29 mouse cellular contexts compared by ENCODE assay signal in the genomic region with DNA sequence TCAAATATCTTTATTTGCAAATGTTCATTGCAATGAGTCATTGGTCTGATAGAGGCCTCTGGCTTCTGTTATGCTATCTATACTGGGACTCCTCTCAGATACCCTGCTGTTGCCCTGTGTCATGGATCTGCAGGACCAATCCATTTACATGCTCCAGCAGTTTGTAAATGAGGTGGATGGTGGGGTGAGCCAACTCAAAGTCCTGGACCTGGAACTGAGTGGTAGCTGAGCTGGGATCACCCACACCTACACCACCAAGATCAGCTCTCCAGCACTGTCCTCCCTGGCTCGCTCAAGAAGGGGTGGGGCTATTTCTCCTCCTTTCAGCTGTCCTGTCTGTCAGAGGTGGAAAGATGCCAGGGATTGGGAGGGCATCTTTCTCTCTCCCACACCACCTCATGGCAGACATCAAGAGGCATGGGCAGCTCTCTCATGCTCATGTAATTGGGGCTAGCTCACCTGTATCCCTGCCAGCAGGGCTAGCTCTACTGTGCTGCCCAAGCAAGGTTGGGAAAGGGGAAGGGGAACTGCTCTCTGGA. TPM values are rescaled to one million over a fixed set of nuclear protein-coding genes. Genes with fewer than 3 reads are reported as not detected.
"Had no signal": no experiment of that assay in that cellular context is flagged by ENCODE, and none has a peak within 500 bp of the region (broad histone marks: within the 10 kb centered on the region; RNA-seq: fewer than 3 reads in every experiment).

No protein-coding gene starts in this region.

- DNase-seq: kidney, adult 11 months; kidney, adult 8-10 months; kidney, postnatal 10 days; kidney, postnatal 36 days; liver, postnatal 0 days; lung, embryonic 14.5 days; right cerebral cortex, adult 18-20 months; right cerebral cortex, postnatal 14 days; right cerebral cortex, postnatal 4 days; thymus, postnatal 25 days had no signal

- H3K4me1 ChIP-seq: kidney, embryonic 15.5 days; limb, embryonic 12.5 days; limb, embryonic 15.5 days; midbrain, embryonic 12.5 days; neural tube, embryonic 12.5 days; neural tube, embryonic 15.5 days had no signal

- H3K4me2 ChIP-seq: kidney, embryonic 15.5 days; limb, embryonic 12.5 days; limb, embryonic 15.5 days; liver, embryonic 11.5 days; lung, embryonic 14.5 days; midbrain, embryonic 12.5 days; neural tube, embryonic 12.5 days; neural tube, embryonic 15.5 days had no signal

- H3K9me3 ChIP-seq: kidney, embryonic 15.5 days; limb, embryonic 12.5 days; limb, embryonic 15.5 days; midbrain, embryonic 12.5 days; neural tube, embryonic 12.5 days; neural tube, embryonic 15.5 days had no signal

- H3K4me3 ChIP-seq: kidney, embryonic 15.5 days; limb, embryonic 12.5 days; limb, embryonic 15.5 days; midbrain, embryonic 12.5 days; neural tube, embryonic 12.5 days; neural tube, embryonic 15.5 days had no signal

- ATAC-seq: liver, postnatal 0 days; lung, postnatal 0 days; midbrain, embryonic 16.5 days had no signal

- H3K27ac ChIP-seq: kidney, embryonic 15.5 days; limb, embryonic 12.5 days; limb, embryonic 15.5 days; liver, embryonic 14.5 days; macrophage; midbrain, embryonic 12.5 days; neural tube, embryonic 12.5 days; neural tube, embryonic 15.5 days; stomach, postnatal 0 days had no signal

- H3K9ac ChIP-seq: kidney, embryonic 15.5 days; limb, embryonic 12.5 days; limb, embryonic 15.5 days; liver, embryonic 14.5 days; liver, postnatal 0 days; lung, embryonic 14.5 days; midbrain, embryonic 12.5 days; neural tube, embryonic 12.5 days; neural tube, embryonic 15.5 days had no signal

- H3K36me3 ChIP-seq: kidney, embryonic 15.5 days; limb, embryonic 12.5 days; limb, embryonic 15.5 days; midbrain, embryonic 12.5 days; neural tube, embryonic 12.5 days; neural tube, embryonic 15.5 days had no signal

- H3K27me3 ChIP-seq: kidney, embryonic 15.5 days; limb, embryonic 12.5 days; limb, embryonic 15.5 days; midbrain, embryonic 12.5 days; neural tube, embryonic 12.5 days; neural tube, embryonic 15.5 days had no signal

RNA-seq across cellular contexts. Expression of a gene that starts 4.0 kb away (rescaled TPM):
- total RNA-seq: layer of hippocampus, postnatal 25 days; left cerebral cortex, adult 18-20 months; left cerebral cortex, postnatal 10 days; left cerebral cortex, postnatal 36 days; megakaryocyte, adult 5-6 weeks had no signal
- polyA plus RNA-seq: kidney, embryonic 15.5 days; limb, embryonic 12.5 days; limb, embryonic 15.5 days; liver, embryonic 11.5 days; liver, embryonic 14.5 days; liver, postnatal 0 days; lung, embryonic 14.5 days; lung, postnatal 0 days; macrophage; midbrain, embryonic 12.5 days; midbrain, embryonic 16.5 days; neural tube, embryonic 12.5 days; neural tube, embryonic 15.5 days; stomach, embryonic 14.5 days; stomach, postnatal 0 days; thymus, postnatal 0 days had no signal

RNA-seq across cellular contexts. Expression of a gene that starts 9.2 kb away (rescaled TPM):
- total RNA-seq: layer of hippocampus, postnatal 25 days; left cerebral cortex, adult 18-20 months; left cerebral cortex, postnatal 10 days; left cerebral cortex, postnatal 36 days; megakaryocyte, adult 5-6 weeks had no signal
- polyA plus RNA-seq: kidney, embryonic 15.5 days; limb, embryonic 12.5 days; limb, embryonic 15.5 days; liver, embryonic 11.5 days; liver, embryonic 14.5 days; liver, postnatal 0 days; lung, embryonic 14.5 days; lung, postnatal 0 days; macrophage; midbrain, embryonic 12.5 days; midbrain, embryonic 16.5 days; neural tube, embryonic 12.5 days; neural tube, embryonic 15.5 days; stomach, embryonic 14.5 days; stomach, postnatal 0 days had no signal

RNA-seq across cellular contexts. Expression of a gene that starts 31.6 kb away (rescaled TPM):
- total RNA-seq: layer of hippocampus, postnatal 25 days; left cerebral cortex, adult 18-20 months; left cerebral cortex, postnatal 10 days; left cerebral cortex, postnatal 36 days; megakaryocyte, adult 5-6 weeks had no signal
- polyA plus RNA-seq: kidney, embryonic 15.5 days; limb, embryonic 12.5 days; limb, embryonic 15.5 days; liver, embryonic 11.5 days; liver, embryonic 14.5 days; liver, postnatal 0 days; lung, embryonic 14.5 days; lung, postnatal 0 days; macrophage; midbrain, embryonic 12.5 days; midbrain, embryonic 16.5 days; neural tube, embryonic 12.5 days; neural tube, embryonic 15.5 days; stomach, embryonic 14.5 days; stomach, postnatal 0 days; thymus, postnatal 0 days had no signal

RNA-seq across cellular contexts. Expression of a gene that starts 46.3 kb away (rescaled TPM):
- total RNA-seq: layer of hippocampus, postnatal 25 days; left cerebral cortex, adult 18-20 months; left cerebral cortex, postnatal 10 days; left cerebral cortex, postnatal 36 days; megakaryocyte, adult 5-6 weeks had no signal
- polyA plus RNA-seq: kidney, embryonic 15.5 days; limb, embryonic 12.5 days; limb, embryonic 15.5 days; liver, embryonic 11.5 days; liver, embryonic 14.5 days; liver, postnatal 0 days; lung, embryonic 14.5 days; lung, postnatal 0 days; macrophage; midbrain, embryonic 12.5 days; midbrain, embryonic 16.5 days; neural tube, embryonic 12.5 days; neural tube, embryonic 15.5 days; stomach, embryonic 14.5 days; stomach, postnatal 0 days; thymus, postnatal 0 days had no signal
